Mouse (Mus musculus) myocyte (in vitro differentiated cells): ENCODE measurements around the gene Arhgap25.

ENCODE experiments used
- CEBPB ChIP-seq: IDR thresholded peaks from 2 replicates; pipeline ENCODE4 v1.6.1; 2011; ENCODE audit warnings: mild to moderate bottlenecking, moderate library complexity; ENCODE audit not compliant: poor library complexity, insufficient read depth, severe bottlenecking
- E2F4 ChIP-seq: IDR thresholded peaks from one replicate; pipeline ENCODE4 v1.6.1; 2011; ENCODE audit warnings: mild to moderate bottlenecking, control low read depth, moderate library complexity; ENCODE audit not compliant: insufficient read depth
- MAX ChIP-seq: IDR thresholded peaks from one replicate; pipeline ENCODE4 v1.6.1; 2011; ENCODE audit warnings: low read depth, mild to moderate bottlenecking, control low read depth
- MYOD1 ChIP-seq, 3 experiments: IDR thresholded peaks; one replicate each; pipeline ENCODE4 v1.6.1; 2011; ENCODE audit warnings: control low read depth in 2 of 3, low read depth in 2 of 3, mild to moderate bottlenecking in 2 of 3, moderate library complexity in 1 of 3; ENCODE audit not compliant: insufficient read length in 2 of 3, control insufficient read depth in 1 of 3
- POLR2A ChIP-seq: IDR thresholded peaks from one replicate; pipeline ENCODE4 v1.6.1; 2011; ENCODE audit warnings: low read depth, mild to moderate bottlenecking, control low read depth, moderate library complexity; ENCODE audit not compliant: insufficient read length
- REST ChIP-seq: IDR thresholded peaks from one replicate; pipeline ENCODE4 v1.6.1; 2011; ENCODE audit warnings: mild to moderate bottlenecking, control low read depth, moderate library complexity; ENCODE audit not compliant: insufficient read depth, insufficient read length
- TCF3 ChIP-seq: IDR thresholded peaks from one replicate; pipeline ENCODE4 v1.6.1; 2011; ENCODE audit warnings: low read depth, control low read depth; ENCODE audit not compliant: insufficient read length
- USF1 ChIP-seq: IDR thresholded peaks from one replicate; pipeline ENCODE4 v1.6.1; 2011; ENCODE audit warnings: low read depth, mild to moderate bottlenecking, control low read depth, moderate library complexity

- TF ChIP-seq POLR2A (no peak), USF1 (no peak), E2F4 (no peak), TCF3 (no peak), MAX (no peak), MYOD1 (IDR thresholded peaks at IDR 0.05; ENCODE audit: control insufficient read depth in 1 of 3, insufficient read length in 2 of 3, low read depth in 2 of 3) (no peak), CEBPB (no peak), REST (no peak)
Measured at GRCm38 (mm10) chr6:87502411-87502810, 30.6 kb downstream of the Arhgap25 start.
